Mouse (Mus musculus): ENCODE results near the gene Akt2.

GRCm38 (mm10) chr7:27628190-27628589 lies 36.8 kb downstream of the Akt2 start:
- TF ChIP-seq BHLHE40 (IDR thresholded peaks at IDR 0.05; ENCODE audit: borderline replicate concordance, low read depth, low read length) (no peak), EP300 (IDR thresholded peaks at IDR 0.05; ENCODE audit: low read depth in 1 of 2, low read length in 2 of 2) (no peak), POLR2A (IDR thresholded peaks at IDR 0.05; ENCODE audit: control insufficient read depth in 1 of 2, insufficient read depth in 1 of 2, low read depth in 1 of 2, low read length in 2 of 2, poor library complexity in 1 of 2) (no peak), ZC3H11A (IDR thresholded peaks at IDR 0.05; ENCODE audit: low read depth, low read length) (no peak), TCF12 (IDR thresholded peaks at IDR 0.05; ENCODE audit: low read depth, low read length) (no peak), JUND (IDR thresholded peaks at IDR 0.05; ENCODE audit: low read depth, low read length) (no peak), MYB (IDR thresholded peaks at IDR 0.05; ENCODE audit: low read depth, low read length) (no peak), CTCF (IDR thresholded peaks at IDR 0.05 in 2 of 3, conservative IDR thresholded peaks at IDR 0.05 in 1 of 3; ENCODE audit: control insufficient read depth in 1 of 3, insufficient read depth in 1 of 3, low read depth in 2 of 3, low read length in 3 of 3, poor library complexity in 1 of 3, severe bottlenecking in 1 of 3) (no peak), MYC (IDR thresholded peaks at IDR 0.05; ENCODE audit: low read depth, low read length) (no peak), E2F4 (IDR thresholded peaks at IDR 0.05; ENCODE audit: borderline replicate concordance, low read depth, low read length) (no peak), NRF1 (IDR thresholded peaks at IDR 0.05; ENCODE audit: insufficient read depth, low read depth, low read length, poor library complexity, severe bottlenecking) (no peak), MAZ (IDR thresholded peaks at IDR 0.05; ENCODE audit: low read depth, low read length) (no peak), ZMIZ1 (IDR thresholded peaks at IDR 0.05; ENCODE audit: low read depth, low read length) (no peak), MAX (IDR thresholded peaks at IDR 0.05; ENCODE audit: low read length) (no peak)
